Mouse (Mus musculus): ENCODE measurements around the gene Casp14. TPM values are rescaled to one million over a fixed set of nuclear protein-coding genes. Genes with fewer than 3 reads are reported as not detected.

Gene Casp14
- polyA plus RNA-seq (2015; fragmentation: Nextera tagmentation; extraction: Ambion mirVana), result 0.06 and 0.08 TPM in 2 replicates

DNA sequence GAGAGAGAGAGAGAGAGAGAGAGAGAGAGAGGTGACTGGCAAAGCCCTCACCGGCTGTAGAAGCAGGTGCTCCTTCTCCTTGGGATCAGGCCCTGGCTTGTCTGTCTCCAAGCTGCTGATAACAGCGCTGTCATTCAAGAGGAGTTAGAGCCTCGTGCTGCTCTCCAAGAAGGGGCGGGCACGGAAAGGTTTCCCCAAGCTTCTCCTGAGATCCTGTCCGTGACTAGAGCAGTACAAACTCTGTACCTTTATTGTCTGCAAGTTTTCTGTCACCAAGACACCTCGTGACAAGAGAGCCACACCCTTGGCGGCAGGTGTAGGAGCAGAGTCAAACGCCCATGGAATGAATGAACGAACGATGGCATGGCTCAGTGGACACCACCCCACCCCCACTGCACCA is at the start of gene Casp14:
Gene Casp14 (minus strand): TSS at position 239 of the 400 bp plus-strand sequence.
- Histone ChIP-seq H3K9me3 (no peaks in the 10 kb centered on the region), H3K4me1 (peaks cover 11% of the 10 kb centered on the region; the same call in 1 of the 2 replicates), H3K27ac (no peak within 1 kb of the TSS), H3K27me3 (no peaks in the 10 kb centered on the region), H3K4me2 (no peak within 1 kb of the TSS), H3K4me3 (no peak within 1 kb of the TSS), H3K9ac (no peak within 1 kb of the TSS), H3K36me3 (no peaks in the 10 kb centered on the region)
- ATAC-seq (ENCODE audit: borderline replicate concordance, extremely low read depth, low FRiP score, low TSS enrichment), result no peak
- WGBS, result 47% methylated on average over 11 of the region's 11 CpGs

DNA sequence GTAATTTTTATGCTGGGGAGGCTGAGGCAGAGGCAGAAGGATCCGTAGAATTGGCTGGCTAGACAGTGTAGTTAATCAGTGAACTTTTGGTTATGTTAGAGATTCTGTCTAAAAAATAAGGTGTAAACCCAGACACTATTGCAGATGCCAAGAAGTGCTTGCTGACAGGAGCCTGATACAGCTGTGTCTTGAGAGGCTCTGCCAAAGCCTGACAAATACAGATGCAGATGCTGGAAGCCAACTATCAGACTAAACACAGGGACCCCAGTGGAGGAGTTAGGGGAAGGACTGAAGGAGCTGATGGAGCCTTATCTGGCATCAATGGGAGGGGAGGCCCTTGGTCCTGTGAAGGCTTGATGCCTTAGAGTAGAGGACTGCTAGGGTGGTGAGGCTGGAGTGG is 47.5 kb upstream of the Casp14 start:
- Histone ChIP-seq H3K4me3 (no peak overlapping the region), H3K27me3 (no peaks in the 10 kb centered on the region), H3K9me3 (no peaks in the 10 kb centered on the region), H3K4me1 (no peaks in the 10 kb centered on the region), H3K9ac (no peak overlapping the region), H3K27ac (no peak overlapping the region), H3K36me3 (no peaks in the 10 kb centered on the region), H3K4me2 (no peak overlapping the region)
- ATAC-seq (ENCODE audit: borderline replicate concordance, extremely low read depth, low FRiP score, low TSS enrichment), result no peak
- 36% methylated on average over 1 of the region's 1 CpGs for WGBS

DNA sequence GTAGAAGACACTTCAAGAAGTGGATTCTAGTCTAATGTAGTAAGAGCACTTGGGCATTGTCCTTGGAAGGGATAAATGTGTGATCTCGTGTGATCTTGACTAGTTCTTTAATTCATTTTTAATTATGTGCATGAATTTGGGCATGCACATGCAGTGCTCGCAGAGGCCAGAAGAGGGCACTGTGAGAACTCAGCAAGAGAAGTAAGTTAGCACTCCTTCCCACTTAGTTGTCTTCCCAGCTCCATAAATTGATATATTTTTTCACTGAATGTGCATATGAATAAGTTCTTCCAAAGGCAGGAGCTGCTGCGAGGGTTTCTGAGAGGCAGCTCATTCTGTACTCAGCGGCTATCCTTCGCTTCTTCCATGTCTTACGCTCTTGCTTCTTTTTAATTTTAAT is 37.9 kb upstream of the Casp14 start:
- H3K4me1 ChIP-seq, result peaks cover 11% of the 10 kb centered on the region
- H3K27ac ChIP-seq, result no peak overlapping the region
- WGBS, result 35% methylated on average over 6 of the region's 6 CpGs
- no peak overlapping the region for H3K4me3 ChIP-seq
- no peaks in the 10 kb centered on the region for H3K9me3 ChIP-seq
- H3K36me3 ChIP-seq, result no peaks in the 10 kb centered on the region
- H3K4me2 ChIP-seq, result no peak overlapping the region
- ATAC-seq (ENCODE audit: borderline replicate concordance, extremely low read depth, low FRiP score, low TSS enrichment), result no peak
- H3K9ac ChIP-seq, result no peak overlapping the region
- no peaks in the 10 kb centered on the region; the same call in 1 of the 2 replicates for H3K27me3 ChIP-seq

DNA sequence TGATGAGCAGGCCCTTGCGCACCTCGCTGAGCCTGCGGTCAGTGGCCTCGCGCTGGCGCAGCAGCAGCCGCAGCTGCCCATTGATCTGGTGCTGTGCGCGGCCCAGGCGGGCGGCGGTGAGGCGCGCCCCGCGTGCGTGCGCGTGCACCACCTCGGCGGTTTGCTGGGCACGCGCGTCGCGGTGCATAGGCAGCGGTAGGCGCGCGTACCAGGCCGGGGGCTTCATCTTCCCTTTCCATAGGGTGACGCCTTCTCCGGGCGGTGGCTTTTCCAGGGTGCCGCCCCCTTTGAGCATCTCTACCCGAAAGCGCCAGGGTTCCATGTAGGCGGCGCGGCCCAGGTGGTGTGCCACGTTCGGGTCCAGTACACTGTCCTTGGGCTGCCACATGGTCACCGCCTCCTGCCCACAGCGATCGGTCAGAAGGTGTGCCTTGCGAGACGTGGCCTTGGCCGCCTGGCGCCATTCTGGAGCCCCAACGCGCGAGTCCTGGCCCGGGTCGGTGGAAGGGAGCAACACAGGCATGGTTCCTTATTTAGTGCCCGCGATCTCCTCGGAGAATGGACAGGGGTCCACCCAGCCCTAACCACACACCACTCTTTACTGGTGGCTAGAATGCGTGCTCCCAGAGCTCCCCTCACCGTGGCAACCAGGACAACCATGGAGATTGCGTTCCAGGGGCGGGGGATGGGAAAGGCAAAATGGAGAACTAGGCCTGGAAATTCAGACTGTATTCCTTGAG is 34.5 kb upstream of the Casp14 start, which contains the start of gene Ccdc105:
Gene Ccdc105 (minus strand): TSS at position 614 of the 740 bp plus-strand sequence.
- H3K27me3 ChIP-seq, result no peaks in the 10 kb centered on the region; the same call in 1 of the 2 replicates
- H3K36me3 ChIP-seq, result no peaks in the 10 kb centered on the region
- H3K4me1 ChIP-seq, result peaks cover 12% of the 10 kb centered on the region
- H3K9ac ChIP-seq, result peak within 1 kb of the TSS; percentile 38
- peak within 1 kb of the TSS; percentile 49 for H3K27ac ChIP-seq
- H3K9me3 ChIP-seq, result no peaks in the 10 kb centered on the region
- H3K4me2 ChIP-seq, result peak within 1 kb of the TSS; percentile 86
- ATAC-seq (ENCODE audit: borderline replicate concordance, extremely low read depth, low FRiP score, low TSS enrichment), result peak; percentile 86
- H3K4me3 ChIP-seq, result peak within 1 kb of the TSS; percentile 57
- WGBS, result under 1% methylated on average over 61 of the region's 61 CpGs

DNA sequence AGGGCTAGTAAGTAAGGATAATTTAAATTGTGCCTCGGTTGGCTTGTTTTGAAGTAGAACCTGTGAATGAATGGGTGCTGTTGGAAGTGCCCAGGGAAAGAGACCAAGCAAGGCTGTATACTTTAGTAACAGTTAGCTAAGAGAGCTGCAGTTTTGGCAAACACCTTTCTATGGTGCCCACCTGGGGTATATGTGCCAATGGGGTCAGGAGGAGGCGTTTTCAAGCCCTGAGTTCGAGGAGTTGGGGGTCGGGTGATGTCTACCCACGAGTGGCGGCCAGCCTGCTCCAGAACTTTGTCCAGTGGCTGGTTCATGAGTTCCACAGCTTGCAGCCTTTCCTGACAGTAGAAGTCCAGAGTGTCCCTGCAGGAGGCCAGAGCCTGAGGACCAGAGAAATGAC is 30.9 kb upstream of the Casp14 start:
- Histone ChIP-seq H3K27me3 (no peaks in the 10 kb centered on the region; the same call in 1 of the 2 replicates), H3K4me2 (no peak overlapping the region), H3K27ac (no peak overlapping the region), H3K9me3 (no peaks in the 10 kb centered on the region), H3K36me3 (no peaks in the 10 kb centered on the region), H3K9ac (no peak overlapping the region), H3K4me1 (peaks cover 20% of the 10 kb centered on the region), H3K4me3 (no peak overlapping the region)
- no peak for ATAC-seq (ENCODE audit: borderline replicate concordance, extremely low read depth, low FRiP score, low TSS enrichment)
- WGBS, result 90% methylated on average over 6 of the region's 6 CpGs

DNA sequence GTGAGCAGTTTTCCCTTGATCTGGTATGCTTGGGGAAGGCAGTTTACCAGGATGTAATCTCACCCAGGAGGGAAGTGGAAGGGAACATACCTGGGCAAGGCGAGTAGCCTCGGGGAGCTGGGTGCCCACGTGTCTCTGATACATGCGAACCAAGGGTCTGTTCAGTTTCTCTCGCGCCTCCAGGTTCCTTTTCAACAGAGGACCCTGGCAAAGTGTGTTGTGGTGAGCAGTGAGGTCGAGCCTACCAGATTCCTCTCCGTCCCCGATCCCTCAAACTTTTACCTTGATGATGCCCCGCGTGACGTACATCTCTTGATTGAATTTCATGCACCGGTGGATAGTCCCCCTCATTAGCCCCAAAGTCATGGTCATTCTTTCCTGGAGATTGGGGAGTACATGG is 30.1 kb upstream of the Casp14 start:
- 0 out of 2 replicates have a peak overlapping the region, but pooled peaks have one; percentile 71 for H3K4me2 ChIP-seq
- H3K9ac ChIP-seq, result no peak overlapping the region
- no peaks in the 10 kb centered on the region for H3K36me3 ChIP-seq
- no peak overlapping the region for H3K27ac ChIP-seq
- no peak for ATAC-seq (ENCODE audit: borderline replicate concordance, extremely low read depth, low FRiP score, low TSS enrichment)
- peaks cover 20% of the 10 kb centered on the region for H3K4me1 ChIP-seq
- no peak overlapping the region for H3K4me3 ChIP-seq
- no peaks in the 10 kb centered on the region; the same call in 1 of the 2 replicates for H3K27me3 ChIP-seq
- 80% methylated on average over 13 of the region's 13 CpGs for WGBS
- H3K9me3 ChIP-seq, result no peaks in the 10 kb centered on the region

DNA sequence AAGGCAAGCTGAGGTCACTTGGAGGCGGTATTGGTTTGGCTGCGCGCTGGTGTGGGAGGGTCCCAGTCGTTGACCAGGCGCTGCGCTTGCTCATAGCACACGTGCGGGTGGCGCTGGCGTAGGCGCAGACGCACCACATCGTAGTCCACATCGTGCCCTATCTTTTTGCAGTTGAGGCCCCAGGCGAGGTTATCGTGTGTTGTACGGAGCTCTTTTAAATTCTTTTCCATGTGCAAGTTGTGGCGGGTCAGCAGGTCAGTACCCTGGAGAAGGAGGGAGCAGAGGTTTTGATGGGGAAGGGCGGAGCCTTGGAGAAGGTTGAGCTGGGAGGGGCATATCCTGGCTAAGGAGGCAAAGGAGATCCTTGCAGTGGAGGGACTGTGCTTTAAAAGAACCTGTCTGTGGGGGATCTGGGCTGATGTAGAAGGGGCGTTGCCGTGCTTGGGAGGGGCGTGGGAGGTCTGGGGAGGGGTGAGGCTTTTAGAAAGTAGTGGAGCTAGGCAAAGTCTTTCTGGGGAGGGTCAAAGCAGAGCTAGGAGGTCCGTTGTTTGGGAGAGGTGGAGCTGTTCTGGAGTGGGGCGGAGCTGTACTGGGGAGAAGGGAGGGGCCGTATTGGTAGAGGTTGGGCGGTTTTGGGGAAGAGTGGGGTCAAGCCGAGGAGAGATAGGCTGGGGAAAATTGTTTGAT is 29.1 kb upstream of the Casp14 start:
- ATAC-seq (ENCODE audit: borderline replicate concordance, extremely low read depth, low FRiP score, low TSS enrichment), result peak; percentile 71
- WGBS, result 2% methylated on average over 27 of the region's 27 CpGs
- no peak overlapping the region for H3K9ac ChIP-seq
- H3K27me3 ChIP-seq, result no peaks in the 10 kb centered on the region; the same call in 1 of the 2 replicates
- peak overlapping the region; percentile 71 for H3K4me2 ChIP-seq
- H3K4me1 ChIP-seq, result peaks cover 14% of the 10 kb centered on the region
- H3K27ac ChIP-seq, result no peak overlapping the region
- peak overlapping the region; percentile 37 for H3K4me3 ChIP-seq
- no peaks in the 10 kb centered on the region for H3K36me3 ChIP-seq
- H3K9me3 ChIP-seq, result no peaks in the 10 kb centered on the region

DNA sequence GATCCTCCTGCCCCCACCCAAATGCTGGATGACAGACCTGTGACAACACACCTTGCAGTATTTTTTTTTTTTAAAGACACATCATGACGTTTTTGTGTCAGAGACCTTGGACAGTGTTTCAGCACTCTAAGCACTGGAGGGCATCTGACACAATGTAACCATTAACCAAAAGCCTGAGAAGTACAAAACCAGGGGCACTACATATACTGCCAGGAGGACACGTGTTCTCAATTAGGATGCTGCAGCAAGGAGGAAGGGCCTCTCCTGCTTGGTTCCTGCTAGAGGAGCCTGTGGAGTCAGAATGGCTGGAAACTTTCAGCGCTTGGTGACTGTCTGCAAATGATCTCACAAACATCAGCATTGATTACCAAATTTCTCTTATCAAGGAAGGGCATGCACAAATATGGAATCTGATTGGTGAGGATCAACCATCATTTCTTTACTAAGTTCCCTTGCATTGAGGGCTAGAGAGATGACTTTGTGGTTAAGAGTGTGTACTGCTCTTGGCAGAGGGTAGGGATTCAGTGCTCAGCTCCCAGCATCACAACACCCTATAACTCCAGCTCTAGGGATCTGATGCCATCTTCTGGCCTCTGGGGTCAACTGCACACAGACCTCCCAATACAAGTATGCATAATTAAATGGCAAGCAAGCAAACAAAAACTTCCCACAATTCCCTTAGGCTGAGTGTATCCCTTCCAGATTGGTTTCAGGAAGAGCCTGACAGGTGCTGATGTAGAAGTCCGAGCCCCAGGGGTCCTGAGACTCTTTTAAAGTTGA is 27.5 kb upstream of the Casp14 start:
- Histone ChIP-seq H3K4me3 (no peak overlapping the region), H3K9me3 (no peaks in the 10 kb centered on the region), H3K9ac (no peak overlapping the region), H3K4me1 (peaks cover 9% of the 10 kb centered on the region; the same call in 1 of the 2 replicates), H3K4me2 (no peak overlapping the region), H3K36me3 (no peaks in the 10 kb centered on the region), H3K27ac (no peak overlapping the region), H3K27me3 (no peaks in the 10 kb centered on the region)
- no peak for ATAC-seq (ENCODE audit: borderline replicate concordance, extremely low read depth, low FRiP score, low TSS enrichment)
- 55% methylated on average over 4 of the region's 4 CpGs for WGBS

DNA sequence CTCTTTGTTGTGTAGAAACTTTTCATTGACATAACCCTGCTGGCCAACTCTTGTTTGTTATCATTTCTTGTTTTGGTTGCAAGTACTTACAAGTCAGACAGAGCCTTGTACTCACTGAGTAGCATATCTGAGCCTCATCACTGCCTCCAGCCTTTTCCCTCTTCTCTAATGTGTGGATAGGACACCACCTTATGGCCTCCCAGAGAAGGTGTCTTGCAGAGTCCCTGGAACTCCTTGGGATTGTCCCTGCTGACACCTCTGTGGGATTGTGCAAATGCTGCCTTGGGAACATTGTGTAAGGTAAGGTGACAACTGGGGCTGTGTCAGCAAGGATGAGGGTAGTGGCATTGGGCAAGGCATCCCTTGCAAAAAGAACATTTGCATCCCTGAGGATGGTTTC is 25.6 kb upstream of the Casp14 start:
- no peak overlapping the region for H3K9ac ChIP-seq
- H3K36me3 ChIP-seq, result no peaks in the 10 kb centered on the region
- no peak for ATAC-seq (ENCODE audit: borderline replicate concordance, extremely low read depth, low FRiP score, low TSS enrichment)
- no peaks in the 10 kb centered on the region for H3K27me3 ChIP-seq
- H3K9me3 ChIP-seq, result no peaks in the 10 kb centered on the region
- no peak overlapping the region for H3K4me3 ChIP-seq
- no peak overlapping the region for H3K27ac ChIP-seq
- H3K4me2 ChIP-seq, result no peak overlapping the region
- H3K4me1 ChIP-seq, result peaks cover 9% of the 10 kb centered on the region; the same call in 1 of the 2 replicates

DNA sequence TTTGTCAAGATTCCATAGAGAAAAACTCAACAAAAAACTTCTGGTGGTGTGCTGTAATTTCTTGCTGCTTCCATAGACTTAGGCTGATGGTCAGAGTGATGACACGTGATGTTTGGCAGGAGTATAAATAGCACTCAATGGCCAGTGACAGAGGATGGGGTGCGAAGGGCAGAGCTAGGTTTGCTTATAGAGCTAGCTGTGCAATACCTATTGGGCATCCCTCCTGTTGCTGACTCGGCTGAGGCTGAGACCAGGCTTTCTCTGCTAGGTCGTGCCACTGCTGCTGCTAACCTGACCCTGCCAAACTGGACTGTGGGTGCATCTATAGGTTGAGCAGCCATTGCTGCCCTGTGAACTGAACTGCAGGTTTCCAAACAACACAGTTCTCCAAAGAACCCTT is 21.7 kb upstream of the Casp14 start:
- H3K4me3 ChIP-seq, result no peak overlapping the region
- no peak for ATAC-seq (ENCODE audit: borderline replicate concordance, extremely low read depth, low FRiP score, low TSS enrichment)
- H3K4me2 ChIP-seq, result no peak overlapping the region
- no peaks in the 10 kb centered on the region for H3K27me3 ChIP-seq
- WGBS, result 57% methylated on average over 4 of the region's 4 CpGs
- no peaks in the 10 kb centered on the region for H3K4me1 ChIP-seq
- H3K9me3 ChIP-seq, result no peaks in the 10 kb centered on the region
- no peak overlapping the region for H3K27ac ChIP-seq
- no peaks in the 10 kb centered on the region for H3K36me3 ChIP-seq
- no peak overlapping the region for H3K9ac ChIP-seq

DNA sequence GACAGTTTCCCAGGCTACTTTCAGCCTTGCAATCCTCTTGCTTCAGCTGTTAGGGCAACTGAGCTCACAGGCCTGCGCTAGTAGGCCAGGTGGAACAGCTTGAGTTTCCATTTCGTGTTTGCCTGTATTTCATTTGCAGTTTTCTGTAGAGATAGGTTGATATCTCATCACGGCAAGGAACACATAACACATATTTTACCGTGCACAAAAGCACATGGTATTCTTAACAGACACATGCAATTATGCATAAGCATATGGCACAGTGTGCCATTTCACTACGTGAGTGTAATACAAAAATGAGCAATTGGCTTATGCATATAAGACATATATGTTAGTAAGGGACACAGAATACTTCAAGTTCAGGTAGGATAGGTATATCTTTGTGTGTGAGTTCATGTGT is 9.8 kb upstream of the Casp14 start:
- peaks cover 10% of the 10 kb centered on the region; the same call in 1 of the 2 replicates for H3K4me1 ChIP-seq
- WGBS, result 79% methylated on average over 5 of the region's 5 CpGs

More for the DNA sequence above, 9.8 kb upstream of the Casp14 start:
- Histone ChIP-seq H3K36me3 (no peaks in the 10 kb centered on the region), H3K9ac (no peak overlapping the region), H3K4me3 (no peak overlapping the region), H3K27ac (peak overlapping the region; percentile 33; the same call in 1 of the 2 replicates), H3K9me3 (no peaks in the 10 kb centered on the region), H3K27me3 (no peaks in the 10 kb centered on the region), H3K4me2 (no peak overlapping the region)
- no peak for ATAC-seq (ENCODE audit: borderline replicate concordance, extremely low read depth, low FRiP score, low TSS enrichment)

Data from lung, embryonic 15.5 days (tissue).